In genomic region chr4:150068216-150068615, GRCm38 (mm10) we compare ENCODE assay signal across 13 mouse cellular contexts.
"Had no signal": no experiment of that assay in that cellular context is flagged by ENCODE, and none has a peak within 500 bp of the region (broad histone marks: within the 10 kb centered on the region; RNA-seq: fewer than 3 reads in every experiment).

No protein-coding gene starts in this region.

- H3K9ac ChIP-seq: kidney, embryonic 15.5 days; limb, embryonic 13.5 days; liver, embryonic 14.5 days; neural tube, embryonic 13.5 days had no signal

- H3K4me3 ChIP-seq: kidney, embryonic 15.5 days; limb, embryonic 13.5 days; midbrain, embryonic 10.5 days; neural tube, embryonic 13.5 days had no signal

- H3K9me3 ChIP-seq: kidney, embryonic 15.5 days; limb, embryonic 13.5 days; midbrain, embryonic 10.5 days; neural tube, embryonic 13.5 days had no signal

- DNase-seq: kidney, adult 2 months; kidney, postnatal 14 days; left cerebral cortex, postnatal 4 days; lung, adult 18-20 months; lung, postnatal 36 days; right cerebral cortex, postnatal 14 days; thymus, postnatal 4 days had no signal

- H3K27ac ChIP-seq: kidney, embryonic 15.5 days; limb, embryonic 13.5 days; liver, embryonic 14.5 days; midbrain, embryonic 10.5 days; neural tube, embryonic 13.5 days had no signal

- H3K36me3 ChIP-seq: kidney, embryonic 15.5 days; limb, embryonic 13.5 days; midbrain, embryonic 10.5 days; neural tube, embryonic 13.5 days had no signal

- H3K27me3 ChIP-seq: kidney, embryonic 15.5 days; limb, embryonic 13.5 days; neural tube, embryonic 13.5 days had no signal

- ATAC-seq: midbrain, embryonic 16.5 days had no signal

- H3K4me2 ChIP-seq: kidney, embryonic 15.5 days; limb, embryonic 13.5 days; neural tube, embryonic 13.5 days had no signal
